Mouse (Mus musculus): ENCODE results near the gene Smtn. TPM values are rescaled to one million over a fixed set of nuclear protein-coding genes. Genes with fewer than 3 reads are reported as not detected.

Smtn gene
- polyA plus RNA-seq, 1 experiment from 2014 or later, result 121 TPM

- WGBS, result 67% methylated on average over 4 of the region's 4 CpGs
Measured at GRCm38 (mm10) chr11:3519051-3519726, 21.2 kb downstream of the Smtn start.

GRCm38 (mm10) chr11:3517846-3518732 lies 22.3 kb downstream of the Smtn start:
- H3K36me3 ChIP-seq (ENCODE audit: control insufficient read depth, insufficient read depth, low read length), result peaks cover 29% of the 10 kb centered on the region
- peaks cover 10% of the 10 kb centered on the region for H3K4me1 ChIP-seq (replicated peaks; ENCODE audit: control insufficient read depth, insufficient read depth, low read length)
- no peak overlapping the region for H3K4me3 ChIP-seq (ENCODE audit: low read length)
- ATAC-seq (ENCODE audit: low read depth), result no peak
- H3K4me2 ChIP-seq (ENCODE audit: low read depth, low read length), result peak overlapping the region; percentile 69
- H3K9me3 ChIP-seq (ENCODE audit: control insufficient read depth, low read length), result no peaks in the 10 kb centered on the region
- H3K27ac ChIP-seq (ENCODE audit: low read length), result no peak overlapping the region
- 44% methylated on average over 13 of the region's 13 CpGs for WGBS
- peak overlapping the region; percentile 22; the same call in 1 of the 2 replicates for H3K9ac ChIP-seq (ENCODE audit: low read length)
- no peaks in the 10 kb centered on the region for H3K27me3 ChIP-seq (ENCODE audit: control insufficient read depth, insufficient read depth, low read depth, low read length)

More at GRCm38 (mm10) chr11:3519051-3519726, 21.2 kb downstream of the Smtn start:
- H3K4me3 ChIP-seq (ENCODE audit: low read length), result no peak overlapping the region
- no peaks in the 10 kb centered on the region for H3K9me3 ChIP-seq (ENCODE audit: control insufficient read depth, low read length)
- peaks cover 10% of the 10 kb centered on the region for H3K4me1 ChIP-seq (replicated peaks; ENCODE audit: control insufficient read depth, insufficient read depth, low read length)
- H3K36me3 ChIP-seq (ENCODE audit: control insufficient read depth, insufficient read depth, low read length), result peaks cover 35% of the 10 kb centered on the region
- no peak overlapping the region for H3K27ac ChIP-seq (ENCODE audit: low read length)
- no peak for ATAC-seq (ENCODE audit: low read depth)
- H3K9ac ChIP-seq (ENCODE audit: low read length), result no peak overlapping the region
- H3K4me2 ChIP-seq (ENCODE audit: low read depth, low read length), result no peak overlapping the region
- H3K27me3 ChIP-seq (ENCODE audit: control insufficient read depth, insufficient read depth, low read depth, low read length), result no peaks in the 10 kb centered on the region

- peak overlapping the region; percentile 69 for H3K4me2 ChIP-seq (ENCODE audit: low read depth, low read length)
- no peaks in the 10 kb centered on the region for H3K27me3 ChIP-seq (ENCODE audit: control insufficient read depth, insufficient read depth, low read depth, low read length)
- H3K4me1 ChIP-seq (replicated peaks; ENCODE audit: control insufficient read depth, insufficient read depth, low read length), result peaks cover 10% of the 10 kb centered on the region
- peaks cover 20% of the 10 kb centered on the region for H3K36me3 ChIP-seq (ENCODE audit: control insufficient read depth, insufficient read depth, low read length)
- 2% methylated on average over 50 of the region's 50 CpGs for WGBS
- peak; percentile 41 for ATAC-seq (ENCODE audit: low read depth)
- no peak overlapping the region for H3K27ac ChIP-seq (ENCODE audit: low read length)
- no peaks in the 10 kb centered on the region for H3K9me3 ChIP-seq (ENCODE audit: control insufficient read depth, low read length)
- peak overlapping the region; percentile 32 for H3K4me3 ChIP-seq (ENCODE audit: low read length)
- peak overlapping the region; percentile 22 for H3K9ac ChIP-seq (ENCODE audit: low read length)
Measured at GRCm38 (mm10) chr11:3516859-3517845, 23.3 kb downstream of the Smtn start.

DNA sequence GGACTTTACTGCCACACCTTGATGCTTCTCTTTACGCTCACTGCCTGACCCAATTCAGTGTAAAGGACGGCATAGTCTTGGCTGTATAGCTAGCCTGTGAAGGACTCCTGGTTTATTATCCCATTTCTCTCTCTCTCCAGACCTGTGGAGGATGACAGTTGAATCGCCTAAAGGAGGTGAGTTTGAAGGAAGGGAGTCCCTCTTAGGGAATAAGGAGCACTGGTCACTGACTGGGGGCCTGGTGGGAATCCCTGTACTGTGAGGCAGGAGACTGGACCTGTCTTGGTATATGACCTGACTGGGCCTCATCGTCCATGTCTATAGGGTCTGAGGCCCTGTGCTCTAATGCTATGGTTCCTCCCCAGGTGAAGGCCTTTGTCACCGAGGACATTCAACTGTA lies 24.3 kb downstream of the Smtn start:
- Histone ChIP-seq H3K4me3 (ENCODE audit: low read length) (no peak overlapping the region), H3K27ac (ENCODE audit: low read length) (no peak overlapping the region), H3K4me2 (ENCODE audit: low read depth, low read length) (no peak overlapping the region), H3K9ac (ENCODE audit: low read length) (no peak overlapping the region), H3K4me1 (replicated peaks; ENCODE audit: control insufficient read depth, insufficient read depth, low read length) (peaks cover 10% of the 10 kb centered on the region), H3K9me3 (ENCODE audit: control insufficient read depth, low read length) (no peaks in the 10 kb centered on the region), H3K36me3 (ENCODE audit: control insufficient read depth, insufficient read depth, low read length) (peaks cover 11% of the 10 kb centered on the region), H3K27me3 (ENCODE audit: control insufficient read depth, insufficient read depth, low read depth, low read length) (no peaks in the 10 kb centered on the region)
- ATAC-seq (ENCODE audit: low read depth), result no peak
- 79% methylated on average over 5 of the region's 5 CpGs for WGBS

- 78% methylated on average over 4 of the region's 4 CpGs for WGBS
- Histone ChIP-seq H3K36me3 (ENCODE audit: control insufficient read depth, insufficient read depth, low read length) (peaks cover 6% of the 10 kb centered on the region), H3K4me2 (ENCODE audit: low read depth, low read length) (peak overlapping the region; percentile 75), H3K9ac (ENCODE audit: low read length) (no peak overlapping the region), H3K27ac (ENCODE audit: low read length) (no peak overlapping the region), H3K4me1 (replicated peaks; ENCODE audit: control insufficient read depth, insufficient read depth, low read length) (peaks cover 10% of the 10 kb centered on the region), H3K9me3 (ENCODE audit: control insufficient read depth, low read length) (no peaks in the 10 kb centered on the region), H3K4me3 (ENCODE audit: low read length) (peak overlapping the region; percentile 57; the same call in 1 of the 2 replicates), H3K27me3 (ENCODE audit: control insufficient read depth, insufficient read depth, low read depth, low read length) (no peaks in the 10 kb centered on the region)
- ATAC-seq (ENCODE audit: low read depth), result no peak
Measured at GRCm38 (mm10) chr11:3515637-3516036, 24.8 kb downstream of the Smtn start.

- ATAC-seq (ENCODE audit: low read depth), result peak; percentile 6; the same call in 1 of the 2 replicates
- H3K4me3 ChIP-seq (ENCODE audit: low read length), result peak overlapping the region; percentile 57
- 13% methylated on average over 4 of the region's 4 CpGs for WGBS
- H3K27me3 ChIP-seq (ENCODE audit: control insufficient read depth, insufficient read depth, low read depth, low read length), result no peaks in the 10 kb centered on the region
- peaks cover 10% of the 10 kb centered on the region for H3K4me1 ChIP-seq (replicated peaks; ENCODE audit: control insufficient read depth, insufficient read depth, low read length)
- no peaks in the 10 kb centered on the region for H3K9me3 ChIP-seq (ENCODE audit: control insufficient read depth, low read length)
- H3K9ac ChIP-seq (ENCODE audit: low read length), result peak overlapping the region; percentile 68
- H3K36me3 ChIP-seq (ENCODE audit: control insufficient read depth, insufficient read depth, low read length), result peaks cover 4% of the 10 kb centered on the region; the same call in 1 of the 2 replicates
- peak overlapping the region; percentile 75 for H3K4me2 ChIP-seq (ENCODE audit: low read depth, low read length)
- H3K27ac ChIP-seq (ENCODE audit: low read length), result no peak overlapping the region; the same call in 1 of the 2 replicates
Measured at GRCm38 (mm10) chr11:3515216-3515615, 25.2 kb downstream of the Smtn start.

DNA sequence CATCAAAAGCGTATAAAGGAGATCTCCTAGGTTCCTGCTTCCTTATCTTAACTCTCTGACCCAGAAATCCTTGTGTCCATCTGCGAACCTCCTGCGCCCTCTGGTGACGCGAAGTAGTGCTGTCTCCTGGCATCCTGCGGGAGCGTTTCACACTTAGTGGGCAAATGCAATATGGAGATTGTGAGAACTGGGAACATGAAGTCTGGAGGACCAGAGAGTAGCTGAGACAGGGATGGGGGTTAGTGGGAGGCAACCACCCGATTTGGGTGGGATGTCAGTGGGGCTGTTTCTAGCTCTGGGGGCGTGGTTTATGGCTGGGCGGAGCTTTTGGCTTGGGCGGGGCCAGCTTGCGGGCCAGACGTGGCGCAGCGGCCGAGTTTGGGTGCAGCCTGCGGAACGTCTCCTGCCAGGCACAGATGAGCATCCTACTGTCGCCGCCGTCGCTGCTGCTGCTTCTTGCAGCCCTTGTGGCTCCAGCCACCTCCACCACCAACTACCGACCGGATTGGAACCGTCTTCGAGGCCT lies 25.8 kb downstream of the Smtn start, which contains the start of gene Selenom:
Selenom (plus strand) TSS at position 156 of the 526 bp plus-strand sequence.
- Histone ChIP-seq H3K36me3 (ENCODE audit: control insufficient read depth, insufficient read depth, low read length) (peaks cover 4% of the 10 kb centered on the region; the same call in 1 of the 2 replicates), H3K4me2 (ENCODE audit: low read depth, low read length) (peak within 1 kb of the TSS; percentile 75), H3K27ac (ENCODE audit: low read length) (peak within 1 kb of the TSS; percentile 31; the same call in 1 of the 2 replicates), H3K4me3 (ENCODE audit: low read length) (peak within 1 kb of the TSS; percentile 57), H3K9me3 (ENCODE audit: control insufficient read depth, low read length) (no peaks in the 10 kb centered on the region), H3K4me1 (replicated peaks; ENCODE audit: control insufficient read depth, insufficient read depth, low read length) (peaks cover 10% of the 10 kb centered on the region), H3K9ac (ENCODE audit: low read length) (peak within 1 kb of the TSS; percentile 68), H3K27me3 (ENCODE audit: control insufficient read depth, insufficient read depth, low read depth, low read length) (no peaks in the 10 kb centered on the region)
- under 1% methylated on average over 26 of the region's 26 CpGs for WGBS
- ATAC-seq (ENCODE audit: low read depth), result peak; percentile 85

- Histone ChIP-seq H3K27ac (ENCODE audit: low read length) (no peak overlapping the region), H3K4me2 (ENCODE audit: low read depth, low read length) (no peak overlapping the region), H3K9ac (ENCODE audit: low read length) (no peak overlapping the region), H3K36me3 (ENCODE audit: control insufficient read depth, insufficient read depth, low read length) (no peaks in the 10 kb centered on the region), H3K9me3 (ENCODE audit: control insufficient read depth, low read length) (no peaks in the 10 kb centered on the region), H3K4me3 (ENCODE audit: low read length) (no peak overlapping the region), H3K27me3 (ENCODE audit: control insufficient read depth, insufficient read depth, low read depth, low read length) (no peaks in the 10 kb centered on the region), H3K4me1 (replicated peaks; ENCODE audit: control insufficient read depth, insufficient read depth, low read length) (peaks cover 10% of the 10 kb centered on the region)
- no peak for ATAC-seq (ENCODE audit: low read depth)
- 80% methylated on average over 6 of the region's 6 CpGs for WGBS
Measured at GRCm38 (mm10) chr11:3513291-3513690, 27.1 kb downstream of the Smtn start.
